18 mouse cellular contexts compared by ENCODE assay signal in genomic region chr6:128030475-128030874, GRCm38 (mm10).
DNase-seq lines count a peak whose midpoint lies in the region; ATAC-seq and TF ChIP-seq lines count a peak whose summit lies in the region.
"Had no signal": no experiment of that assay in that cellular context is flagged by ENCODE, and none has a peak within 500 bp of the region (broad histone marks: within the 10 kb centered on the region; RNA-seq: fewer than 3 reads in every experiment).

No protein-coding gene starts in this region.

- peak; percentile 54 for DNase-seq in left cerebral cortex, postnatal 4 days
- no peak for DNase-seq in left cerebral cortex, adult 8-10 months (ENCODE audit: low spot score in 2 of 2)
- DNase-seq in cerebellum, postnatal 10 days: peak; percentile 50 to 66
- no peak for DNase-seq in liver, postnatal 0 days
- DNase-seq: B cell, adult 2 months; right cerebral cortex, postnatal 25 days; thymus, postnatal 25 days had no signal

- H3K4me1 ChIP-seq in forebrain, embryonic 15.5 days: peaks cover 45% of the 10 kb centered on the region
- H3K4me1 ChIP-seq in forebrain, embryonic 12.5 days: peaks cover 48% of the 10 kb centered on the region
- H3K4me1 ChIP-seq in stomach, embryonic 16.5 days (ENCODE audit: control insufficient read depth, insufficient read depth, low read length): peaks cover 27% of the 10 kb centered on the region
- H3K4me1 ChIP-seq in liver, postnatal 0 days (ENCODE audit: insufficient read depth): peaks cover 4% of the 10 kb centered on the region

- no peaks in the 10 kb centered on the region for H3K36me3 ChIP-seq in forebrain, embryonic 15.5 days
- H3K36me3 ChIP-seq in forebrain, embryonic 12.5 days (replicated peaks): no peaks in the 10 kb centered on the region
- no peaks in the 10 kb centered on the region for H3K36me3 ChIP-seq in stomach, embryonic 16.5 days (ENCODE audit: control insufficient read depth, insufficient read depth, low read length)
- H3K36me3 ChIP-seq in liver, postnatal 0 days (replicated peaks; ENCODE audit: insufficient read depth, low read length): no peaks in the 10 kb centered on the region
- H3K36me3 ChIP-seq: embryonic facial prominence, embryonic 13.5 days; midbrain, embryonic 12.5 days; neural tube, embryonic 15.5 days had no signal

- peaks cover 16% of the 10 kb centered on the region for H3K27me3 ChIP-seq in forebrain, embryonic 15.5 days
- peaks cover 55% of the 10 kb centered on the region for H3K27me3 ChIP-seq in forebrain, embryonic 12.5 days
- H3K27me3 ChIP-seq in stomach, embryonic 16.5 days (ENCODE audit: control insufficient read depth, insufficient read depth, low read length): 0 out of 2 replicates have a peak, but pooled peaks cover 9% of the 10 kb centered on the region
- H3K27me3 ChIP-seq in liver, postnatal 0 days (ENCODE audit: insufficient read depth, low read length): peaks cover 16% of the 10 kb centered on the region

- H3K4me2 ChIP-seq in forebrain, embryonic 15.5 days (replicated peaks): peak overlapping the region; percentile 14
- H3K4me2 ChIP-seq in forebrain, embryonic 12.5 days: no peak overlapping the region
- no peak overlapping the region for H3K4me2 ChIP-seq in stomach, embryonic 16.5 days (ENCODE audit: low read depth, low read length)
- H3K4me2 ChIP-seq in liver, postnatal 0 days (ENCODE audit: low read depth, low read length): no peak overlapping the region
- H3K4me2 ChIP-seq: embryonic facial prominence, embryonic 13.5 days; heart, embryonic 11.5 days; hindbrain, embryonic 14.5 days; midbrain, embryonic 12.5 days; neural tube, embryonic 15.5 days had no signal

- TF ChIP-seq EP300 in liver, postnatal 0 days (IDR thresholded peaks at IDR 0.05; ENCODE audit: low read depth): no peak

- no peaks in the 10 kb centered on the region for H3K9me3 ChIP-seq in forebrain, embryonic 15.5 days
- H3K9me3 ChIP-seq in forebrain, embryonic 12.5 days: no peaks in the 10 kb centered on the region
- no peaks in the 10 kb centered on the region for H3K9me3 ChIP-seq in stomach, embryonic 16.5 days (replicated peaks; ENCODE audit: control insufficient read depth, low read length)
- no peaks in the 10 kb centered on the region for H3K9me3 ChIP-seq in liver, postnatal 0 days (ENCODE audit: low read length)
- H3K9me3 ChIP-seq: embryonic facial prominence, embryonic 13.5 days; midbrain, embryonic 12.5 days; neural tube, embryonic 15.5 days had no signal

- H3K9ac ChIP-seq in forebrain, embryonic 15.5 days (replicated peaks): no peak overlapping the region
- H3K9ac ChIP-seq in forebrain, embryonic 12.5 days: no peak overlapping the region
- H3K9ac ChIP-seq in stomach, embryonic 16.5 days (ENCODE audit: low read length): 0 out of 2 replicates have a peak overlapping the region, but pooled peaks have one; percentile 12
- H3K9ac ChIP-seq in liver, postnatal 0 days (replicated peaks): no peak overlapping the region
- H3K9ac ChIP-seq: embryonic facial prominence, embryonic 13.5 days; hindbrain, embryonic 14.5 days; liver, embryonic 14.5 days; midbrain, embryonic 12.5 days; neural tube, embryonic 15.5 days had no signal

- H3K27ac ChIP-seq in forebrain, embryonic 15.5 days (replicated peaks): 0 out of 2 replicates have a peak overlapping the region, but pooled peaks have one; percentile 11
- no peak overlapping the region for H3K27ac ChIP-seq in forebrain, embryonic 12.5 days
- no peak overlapping the region for H3K27ac ChIP-seq in stomach, embryonic 16.5 days (ENCODE audit: low read length)
- no peak overlapping the region for H3K27ac ChIP-seq in liver, postnatal 0 days (ENCODE audit: low read depth)
- H3K27ac ChIP-seq: embryonic facial prominence, embryonic 13.5 days; hindbrain, embryonic 14.5 days; liver, embryonic 14.5 days; midbrain, embryonic 12.5 days; neural tube, embryonic 15.5 days had no signal

- H3K4me3 ChIP-seq in forebrain, embryonic 15.5 days: no peak overlapping the region
- no peak overlapping the region for H3K4me3 ChIP-seq in forebrain, embryonic 12.5 days (replicated peaks)
- H3K4me3 ChIP-seq in stomach, embryonic 16.5 days (replicated peaks; ENCODE audit: low read length): no peak overlapping the region
- no peak overlapping the region for H3K4me3 ChIP-seq in liver, postnatal 0 days (ENCODE audit: low read depth, low read length)
- H3K4me3 ChIP-seq: embryonic facial prominence, embryonic 13.5 days; midbrain, embryonic 12.5 days; neural tube, embryonic 15.5 days had no signal

- no peak for ATAC-seq in forebrain, embryonic 15.5 days (replicated peaks)
- no peak for ATAC-seq in forebrain, embryonic 12.5 days (ENCODE audit: low FRiP score)
- no peak for ATAC-seq in stomach, embryonic 16.5 days (ENCODE audit: insufficient read depth, low FRiP score)
- no peak for ATAC-seq in activated CD4-positive, CD25-positive, alpha-beta regulatory T cell, adult 4 months
- no peak for ATAC-seq in liver, postnatal 0 days
- ATAC-seq: intestine, postnatal 0 days had no signal

- no peak for TF ChIP-seq CTCF in liver, postnatal 0 days (IDR thresholded peaks at IDR 0.05; ENCODE audit: low read depth)

- 51% methylated on average over 6 of the region's 6 CpGs for WGBS in forebrain, embryonic 15.5 days
- WGBS in forebrain, embryonic 12.5 days: 57% methylated on average over 6 of the region's 6 CpGs
- WGBS in stomach, embryonic 16.5 days: 76% methylated on average over 6 of the region's 6 CpGs
- WGBS in liver, postnatal 0 days (ENCODE audit: insufficient replicate concordance): 78% methylated on average over 6 of the region's 6 CpGs

- intact Hi-C loops in left cerebral cortex, postnatal 4 days (cut with DNase I): loop anchor here (5.0 to 10.0 kb wide), 2 partner anchors 62 to 114 kb away; partner anchors contain the start of gene Tspan9

Comparison
In these comparisons a context has a peak if more than half of its experiments do, and no peak if none do; other contexts are left out.
1. DNase-seq: peak in left cerebral cortex, postnatal 4 days (single experiment) and cerebellum, postnatal 10 days (2 of 2); none in left cerebral cortex, adult 8-10 months (0 of 2) and liver, postnatal 0 days (single experiment).